In genomic region chr10:60578738-60579538, GRCm38 (mm10) we compare ENCODE assay signal across 19 mouse cellular contexts.
A peak's percentile ranks its signal among the peaks of the same experiment; 100 is the strongest.
DNase-seq lines count a peak whose midpoint lies in the region; ATAC-seq lines count a peak whose summit lies in the region.
"Had no signal": no experiment of that assay in that cellular context is flagged by ENCODE, and none has a peak within 500 bp of the region (broad histone marks: within the 10 kb centered on the region; RNA-seq: fewer than 3 reads in every experiment).

No protein-coding gene starts in this region.

- peaks cover 95% of the 10 kb centered on the region for H3K4me1 ChIP-seq in megakaryocyte, embryonic 14.5 days
- peaks cover 26% of the 10 kb centered on the region for H3K4me1 ChIP-seq in forebrain, embryonic 11.5 days (replicated peaks; ENCODE audit: control insufficient read depth, insufficient read depth, low read length)

- H3K27me3 ChIP-seq in megakaryocyte, embryonic 14.5 days (replicated peaks) = peaks cover 1% of the 10 kb centered on the region
- H3K27me3 ChIP-seq in forebrain, embryonic 11.5 days (ENCODE audit: control insufficient read depth, insufficient read depth, low read length) = peaks cover 23% of the 10 kb centered on the region
- H3K27me3 ChIP-seq: stomach, embryonic 15.5 days had no signal

- peaks cover 67% of the 10 kb centered on the region for H3K36me3 ChIP-seq in megakaryocyte, embryonic 14.5 days (replicated peaks; ENCODE audit: low read length)
- H3K36me3 ChIP-seq in forebrain, embryonic 11.5 days (ENCODE audit: control insufficient read depth, insufficient read depth, low read length) = no peaks in the 10 kb centered on the region
- H3K36me3 ChIP-seq: hindbrain, embryonic 13.5 days; neural tube, embryonic 12.5 days; stomach, embryonic 15.5 days had no signal

- no peak for ATAC-seq in megakaryocyte, adult 5-6 weeks (ENCODE audit: poor library complexity, severe bottlenecking)
- peak; percentile 67 for ATAC-seq in forebrain, embryonic 11.5 days (replicated peaks; ENCODE audit: low FRiP score)

- peak overlapping the region; percentile 46 for H3K4me3 ChIP-seq in megakaryocyte, embryonic 14.5 days (replicated peaks)
- H3K4me3 ChIP-seq in forebrain, embryonic 11.5 days (ENCODE audit: low read depth, low read length) = no peak overlapping the region
- H3K4me3 ChIP-seq: hindbrain, embryonic 13.5 days; neural tube, embryonic 12.5 days; stomach, embryonic 15.5 days had no signal

- 31% methylated on average over 12 of the region's 12 CpGs for WGBS in forebrain, embryonic 11.5 days

- H3K27ac ChIP-seq in forebrain, embryonic 11.5 days (ENCODE audit: low read depth, low read length) = peak overlapping the region; percentile 72
- H3K27ac ChIP-seq: hindbrain, embryonic 13.5 days; neural tube, embryonic 12.5 days; stomach, embryonic 15.5 days had no signal

- intact Hi-C loops in left cerebral cortex, postnatal 10 days (cut with DNase I) = no loop called here

- peaks cover 12% of the 10 kb centered on the region for H3K9me3 ChIP-seq in megakaryocyte, embryonic 14.5 days
- H3K9me3 ChIP-seq in forebrain, embryonic 11.5 days (ENCODE audit: control insufficient read depth, low read length) = no peaks in the 10 kb centered on the region
- H3K9me3 ChIP-seq: hindbrain, embryonic 13.5 days; neural tube, embryonic 12.5 days; stomach, embryonic 15.5 days had no signal

- H3K4me2 ChIP-seq in forebrain, embryonic 11.5 days (ENCODE audit: low read depth, low read length, severe bottlenecking) = no peak overlapping the region
- H3K4me2 ChIP-seq: hindbrain, embryonic 13.5 days; neural tube, embryonic 12.5 days; stomach, embryonic 15.5 days had no signal

- H3K9ac ChIP-seq in forebrain, embryonic 11.5 days (ENCODE audit: low read length) = no peak overlapping the region
- H3K9ac ChIP-seq: hindbrain, embryonic 13.5 days; neural tube, embryonic 12.5 days; stomach, embryonic 15.5 days had no signal

- peak; percentile 18 for DNase-seq in adrenal gland, adult 2 months
- DNase-seq in adrenal gland, adult 8-10 months = no peak
- peak; percentile 75 for DNase-seq in forebrain, embryonic 11.5 days (ENCODE audit: low spot score)
- DNase-seq in left cerebral cortex, postnatal 10 days (ENCODE audit: extremely low spot score in 1 of 2, low spot score in 2 of 2) = no peak
- DNase-seq in ovary, postnatal 10 days (ENCODE audit: low spot score) = no peak
- no peak for DNase-seq in cerebellum, postnatal 14 days
- DNase-seq: cerebellum, adult 8-10 months; kidney, adult 18-20 months; kidney, postnatal 36 days; layer of hippocampus, postnatal 36 days; left cerebral cortex, postnatal 4 days; lung, adult 18-20 months; lung, postnatal 4 days; spleen, adult 18-20 months had no signal

Comparison
In these comparisons a context has a peak if more than half of its experiments do, and no peak if none do; other contexts are left out.
1. DNase-seq: peak in adrenal gland, adult 2 months (single experiment) and forebrain, embryonic 11.5 days (single experiment); none in adrenal gland, adult 8-10 months (single experiment), left cerebral cortex, postnatal 10 days (0 of 2), ovary, postnatal 10 days (single experiment) and cerebellum, postnatal 14 days (0 of 2).